Comparison of ENCODE assay signal across 34 mouse cellular contexts in genomic region chr7:43167101-43167500, GRCm38 (mm10). TPM values are rescaled to one million over a fixed set of nuclear protein-coding genes. Genes with fewer than 3 reads are reported as not detected.
"Had no signal": no experiment of that assay in that cellular context is flagged by ENCODE, and none has a peak within 500 bp of the region (broad histone marks: within the 10 kb centered on the region; RNA-seq: fewer than 3 reads in every experiment).

No protein-coding gene starts in this region.

RNA-seq across cellular contexts. Expression of gene Zfp936, which starts 53.1 kb away (rescaled TPM):
- total RNA-seq: common myeloid progenitor, adult 5-6 weeks; forebrain, postnatal 0 days; gastrocnemius, adult 18-20 months; gastrocnemius, adult 2 months; gastrocnemius, adult 8-10 months; gastrocnemius, postnatal 10 days; gastrocnemius, postnatal 14 days; gastrocnemius, postnatal 25 days; gastrocnemius, postnatal 36 days; gastrocnemius, postnatal 4 days; granulocyte monocyte progenitor cell, adult 5-6 weeks; heart, adult 18-20 months; heart, adult 2 months; heart, adult 8-10 months had no signal
- polyA plus RNA-seq: cortical plate, adult 2 months; embryonic facial prominence, embryonic 10.5 days; embryonic facial prominence, embryonic 11.5 days; embryonic facial prominence, embryonic 12.5 days; embryonic facial prominence, embryonic 13.5 days; embryonic facial prominence, embryonic 14.5 days; embryonic facial prominence, embryonic 15.5 days; forebrain, embryonic 10.5 days; forebrain, embryonic 11.5 days; forebrain, embryonic 12.5 days; forebrain, embryonic 13.5 days; forebrain, embryonic 14.5 days; forebrain, embryonic 15.5 days; forebrain, embryonic 16.5 days; forebrain, postnatal 0 days; frontal cortex, adult 2 months; gonadal fat pad, adult 2 months; heart, adult 2 months; heart, embryonic 10.5 days; heart, embryonic 11.5 days; heart, embryonic 12.5 days; heart, embryonic 13.5 days had no signal
